ENCODE assay signal across 15 mouse cellular contexts in genomic region chr8:103292896-103293295, GRCm38 (mm10).
"Had no signal": no experiment of that assay in that cellular context is flagged by ENCODE, and none has a peak within 500 bp of the region (broad histone marks: within the 10 kb centered on the region; RNA-seq: fewer than 3 reads in every experiment).

No protein-coding gene starts in this region.

- H3K27ac ChIP-seq: kidney, embryonic 15.5 days; limb, embryonic 15.5 days; liver, embryonic 12.5 days; macrophage; midbrain, embryonic 12.5 days; neural tube, embryonic 15.5 days; stomach, embryonic 15.5 days had no signal

- H3K4me1 ChIP-seq: limb, embryonic 15.5 days; liver, embryonic 12.5 days; megakaryocyte, embryonic 14.5 days; stomach, embryonic 15.5 days had no signal

- DNase-seq: kidney, adult 2 months; kidney, postnatal 14 days; lung, embryonic 14.5 days; lung, postnatal 10 days; right cerebral cortex, postnatal 14 days; thymus, adult 2 months; thymus, postnatal 25 days had no signal

- H3K36me3 ChIP-seq: kidney, embryonic 15.5 days; limb, embryonic 15.5 days; liver, embryonic 12.5 days; midbrain, embryonic 12.5 days; neural tube, embryonic 15.5 days; stomach, embryonic 15.5 days had no signal

- H3K27me3 ChIP-seq: kidney, embryonic 15.5 days; limb, embryonic 15.5 days; liver, embryonic 12.5 days; megakaryocyte, embryonic 14.5 days; neural tube, embryonic 15.5 days; stomach, embryonic 15.5 days had no signal

- H3K4me2 ChIP-seq: kidney, embryonic 15.5 days; limb, embryonic 15.5 days; liver, embryonic 12.5 days; lung, embryonic 14.5 days; midbrain, embryonic 12.5 days; neural tube, embryonic 15.5 days; stomach, embryonic 15.5 days had no signal

- ATAC-seq: liver, embryonic 12.5 days had no signal

- H3K9me3 ChIP-seq: kidney, embryonic 15.5 days; limb, embryonic 15.5 days; liver, embryonic 12.5 days; midbrain, embryonic 12.5 days; neural tube, embryonic 15.5 days; stomach, embryonic 15.5 days had no signal

- H3K9ac ChIP-seq: kidney, embryonic 15.5 days; limb, embryonic 15.5 days; liver, embryonic 12.5 days; lung, embryonic 14.5 days; midbrain, embryonic 12.5 days; neural tube, embryonic 15.5 days; stomach, embryonic 15.5 days had no signal

- H3K4me3 ChIP-seq: kidney, embryonic 15.5 days; limb, embryonic 15.5 days; liver, embryonic 12.5 days; megakaryocyte, embryonic 14.5 days; midbrain, embryonic 12.5 days; neural tube, embryonic 15.5 days; stomach, embryonic 15.5 days had no signal
